Mouse (Mus musculus) neural tube, embryonic 13.5 days (tissue): ENCODE measurements around the gene Gm49776. TPM values are rescaled to one million over a fixed set of nuclear protein-coding genes. Genes with fewer than 3 reads are reported as not detected.

ENCODE experiments used
- ATAC-seq: fragments of 200-750 bp; cut with Nextera tagmentation; 2 replicates; pipeline ENCODE4 v1.8.0; 2017; ENCODE audit warnings: low read depth, mild to moderate bottlenecking, moderate TSS enrichment, moderate library complexity
- H3K27ac ChIP-seq: fragments of 300-500 bp; sonication (generic); replicated peaks from 2 replicates; pipeline ENCODE4 v1.5.1; 2015; ENCODE audit warnings: moderate library complexity, mild to moderate bottlenecking, inconsistent platforms
- H3K27me3 ChIP-seq: fragments of 300-500 bp; sonication (generic); 2 replicates; pipeline ENCODE4 v1.6.1; 2015; ENCODE audit warnings: mild to moderate bottlenecking, inconsistent platforms
- H3K36me3 ChIP-seq: fragments of 300-500 bp; sonication (generic); 2 replicates; pipeline ENCODE4 v1.6.1; 2015; ENCODE audit warnings: mild to moderate bottlenecking, inconsistent platforms
- H3K4me1 ChIP-seq: fragments of 300-500 bp; sonication (generic); replicated peaks from 2 replicates; pipeline ENCODE4 v1.6.1; 2015; ENCODE audit warnings: inconsistent platforms
- H3K4me2 ChIP-seq: fragments of 300-500 bp; sonication (generic); 2 replicates; pipeline ENCODE4 v1.6.1; 2015; ENCODE audit warnings: inconsistent platforms, mild to moderate bottlenecking, moderate library complexity
- H3K4me3 ChIP-seq: fragments of 300-500 bp; sonication (generic); 2 replicates; pipeline ENCODE4 v1.5.1; 2015; ENCODE audit warnings: mild to moderate bottlenecking, inconsistent platforms
- H3K9ac ChIP-seq: fragments of 300-500 bp; sonication (generic); 2 replicates; pipeline ENCODE4 v1.6.1; 2015; ENCODE audit warnings: moderate library complexity, mild to moderate bottlenecking, inconsistent platforms
- H3K9me3 ChIP-seq: fragments of 300-500 bp; sonication (generic); 2 replicates; pipeline ENCODE4 v1.6.1; 2016; ENCODE audit warnings: inconsistent platforms
- WGBS: fragments of 180-500 bp; shearing (Covaris S2); methylation state at CpG from one replicate; pipeline ENCODE4 v1.1.7; 2015; 5-methylcytosine and 5-hydroxymethylcytosine counted together
- polyA plus RNA-seq: library from polyadenylated mRNA; unstranded; fragments of >200 nt; fragmentation: Nextera tagmentation; extraction: Ambion mirVana; gene quantifications from 2 replicates; pipeline ENCODE4 v1.2.1, GENCODE M21; 2015

Gm49776 gene
- polyA plus RNA-seq, 1 experiment from 2014 or later: 4.8 TPM

GRCm38 (mm10) chr16:18249364-18249967 lies 8.7 kb downstream of the Gm49776 start:
- Histone ChIP-seq H3K4me2 (peak overlapping the region; percentile 91), H3K27me3 (no peaks in the 10 kb centered on the region), H3K27ac (peak overlapping the region; percentile 95), H3K9ac (peak overlapping the region; percentile 92), H3K9me3 (no peaks in the 10 kb centered on the region), H3K36me3 (peaks cover 67% of the 10 kb centered on the region), H3K4me1 (peaks cover 52% of the 10 kb centered on the region), H3K4me3 (peak overlapping the region; percentile 89)
- 7% methylated on average over 27 of the region's 27 CpGs for WGBS
- peak; percentile 34 for ATAC-seq

GRCm38 (mm10) chr16:18248433-18249363 lies 9.4 kb downstream of the Gm49776 start, which contains the start of the genes Trmt2a and Ranbp1:
Gene Trmt2a, plus strand, starts transcription at chr16:18248679.
Gene Ranbp1, minus strand, starts transcription at chr16:18248732.
- no peaks in the 10 kb centered on the region for H3K27me3 ChIP-seq
- ATAC-seq: peak; percentile 98
- H3K4me1 ChIP-seq: peaks cover 52% of the 10 kb centered on the region
- peak within 1 kb of the TSS; percentile 92 for H3K9ac ChIP-seq
- H3K9me3 ChIP-seq: no peaks in the 10 kb centered on the region
- H3K4me3 ChIP-seq: peak within 1 kb of the TSS; percentile 89
- peak within 1 kb of the TSS; percentile 91 for H3K4me2 ChIP-seq
- H3K36me3 ChIP-seq: peaks cover 67% of the 10 kb centered on the region
- peak within 1 kb of the TSS; percentile 95 for H3K27ac ChIP-seq
- WGBS: under 1% methylated on average over 102 of the region's 102 CpGs

DNA sequence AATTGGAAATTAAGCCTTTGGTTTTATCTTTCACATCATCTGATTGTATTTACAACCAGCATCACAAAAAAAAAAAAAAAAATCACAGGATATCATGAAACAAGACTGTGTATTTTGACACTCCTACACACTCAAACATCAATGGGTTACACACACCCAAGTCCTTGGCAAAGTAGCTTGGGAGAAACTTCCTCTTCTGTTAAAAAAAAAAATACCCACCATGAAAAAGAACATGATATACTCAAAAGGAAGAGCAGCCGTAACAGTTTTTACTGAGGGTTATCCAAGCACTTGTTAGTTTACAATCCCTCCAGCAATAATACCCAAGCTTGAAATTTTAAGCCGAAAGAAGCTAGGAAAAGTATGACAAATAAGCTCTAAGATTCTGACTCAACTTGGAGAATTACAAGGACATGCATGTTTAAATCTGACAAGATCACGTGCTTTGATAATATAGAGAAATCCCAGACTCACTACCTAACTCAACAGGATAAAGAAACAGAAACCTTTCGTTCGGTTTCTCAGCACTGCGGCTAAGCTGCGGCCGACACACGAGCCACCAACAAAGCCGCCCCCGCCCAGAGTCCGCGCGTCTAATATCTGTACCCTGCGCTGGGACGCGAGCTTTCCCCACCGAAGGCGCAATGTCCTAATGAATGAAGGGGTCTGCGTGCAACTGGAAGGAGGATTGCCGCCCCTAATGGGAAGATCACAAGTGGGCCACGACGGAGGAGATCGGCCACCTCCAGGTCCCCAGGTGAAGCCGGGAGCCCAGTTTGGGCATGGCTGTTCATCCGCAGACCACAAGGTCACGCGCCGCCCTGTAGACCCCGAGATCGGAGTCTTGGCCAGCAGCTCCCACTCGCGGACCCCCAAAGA lies 10.4 kb downstream of the Gm49776 start:
- H3K4me2 ChIP-seq: peak overlapping the region; percentile 91
- peak overlapping the region; percentile 92 for H3K9ac ChIP-seq
- peaks cover 67% of the 10 kb centered on the region for H3K36me3 ChIP-seq
- no peaks in the 10 kb centered on the region for H3K27me3 ChIP-seq
- WGBS: under 1% methylated on average over 33 of the region's 33 CpGs
- no peaks in the 10 kb centered on the region for H3K9me3 ChIP-seq
- peak overlapping the region; percentile 95 for H3K27ac ChIP-seq
- H3K4me1 ChIP-seq: peaks cover 52% of the 10 kb centered on the region
- peak; percentile 6 for ATAC-seq
- peak overlapping the region; percentile 89 for H3K4me3 ChIP-seq

DNA sequence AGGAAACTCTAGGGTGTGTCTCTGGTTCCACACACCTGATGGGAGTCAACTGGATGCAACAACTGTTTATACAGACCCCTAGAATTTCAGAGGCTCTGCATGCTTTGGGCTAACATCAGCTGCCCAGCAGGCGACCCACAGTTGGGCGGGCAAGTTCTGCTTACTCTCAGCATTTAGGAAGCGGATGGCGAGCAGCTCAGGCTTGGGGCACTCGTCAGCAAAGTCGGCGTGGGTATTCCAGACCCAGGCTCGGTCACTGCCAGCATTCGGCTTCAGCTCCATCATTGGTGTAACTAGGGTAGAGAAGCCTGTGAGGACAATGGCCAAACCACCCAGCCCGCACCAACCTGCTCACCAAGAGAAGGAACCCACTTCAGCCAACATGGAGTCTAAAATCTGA lies 16.5 kb downstream of the Gm49776 start:
- Histone ChIP-seq H3K27me3 (no peaks in the 10 kb centered on the region), H3K9me3 (no peaks in the 10 kb centered on the region), H3K4me2 (no peak overlapping the region), H3K9ac (no peak overlapping the region), H3K4me1 (peaks cover 12% of the 10 kb centered on the region), H3K27ac (no peak overlapping the region), H3K36me3 (peaks cover 88% of the 10 kb centered on the region), H3K4me3 (no peak overlapping the region)
- no peak for ATAC-seq
- 90% methylated on average over 10 of the region's 10 CpGs for WGBS

GRCm38 (mm10) chr16:18236676-18237501 lies 21.2 kb downstream of the Gm49776 start:
- Histone ChIP-seq H3K9ac (peak overlapping the region; percentile 90; the same call in 1 of the 2 replicates), H3K4me1 (peaks cover 33% of the 10 kb centered on the region), H3K27ac (peak overlapping the region; percentile 96), H3K36me3 (peaks cover 41% of the 10 kb centered on the region), H3K4me2 (peak overlapping the region; percentile 93), H3K4me3 (0 out of 2 replicates have a peak overlapping the region, but pooled peaks have one; percentile 88), H3K9me3 (no peaks in the 10 kb centered on the region), H3K27me3 (no peaks in the 10 kb centered on the region)
- ATAC-seq: no peak; the same call in 1 of the 2 replicates
- 71% methylated on average over 7 of the region's 7 CpGs for WGBS

DNA sequence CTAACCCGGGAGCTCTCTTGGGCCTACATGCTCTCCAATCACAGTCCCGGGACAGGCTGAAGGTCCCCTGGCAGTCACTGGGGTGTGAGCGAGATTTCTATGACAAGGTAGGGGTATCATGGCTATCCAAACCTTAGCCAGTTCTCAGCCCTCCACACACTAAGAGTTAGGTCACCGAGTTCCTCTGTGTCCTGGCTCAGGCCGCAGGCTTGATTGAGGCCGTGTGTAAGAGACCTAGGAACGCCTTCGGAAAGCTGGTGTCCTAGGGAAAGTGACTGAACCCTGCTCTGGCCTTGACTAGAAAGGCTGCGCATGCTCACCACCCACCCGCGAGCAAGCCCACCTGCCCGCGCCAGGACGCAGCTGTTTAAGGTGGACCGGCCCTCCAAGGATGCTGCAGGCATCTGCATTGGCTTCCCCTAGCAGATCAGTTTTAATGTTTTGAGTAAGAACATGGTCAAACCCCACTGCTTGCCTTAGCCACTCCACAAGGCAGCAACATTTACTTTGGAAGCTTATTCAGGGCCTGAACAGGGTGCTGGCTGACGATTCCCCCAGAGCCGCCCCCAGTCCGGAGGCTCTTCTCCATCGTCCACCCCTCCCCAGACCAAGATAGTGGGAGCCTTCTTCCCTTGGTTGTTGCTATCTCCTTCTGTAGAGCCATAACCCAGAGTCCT lies 22.6 kb downstream of the Gm49776 start:
- peak overlapping the region; percentile 93 for H3K4me2 ChIP-seq
- H3K27me3 ChIP-seq: no peaks in the 10 kb centered on the region
- peak overlapping the region; percentile 96 for H3K27ac ChIP-seq
- 5% methylated on average over 19 of the region's 19 CpGs for WGBS
- peak overlapping the region; percentile 90 for H3K9ac ChIP-seq
- H3K4me3 ChIP-seq: peak overlapping the region; percentile 88
- peaks cover 46% of the 10 kb centered on the region for H3K4me1 ChIP-seq
- peak; percentile 89 for ATAC-seq
- H3K36me3 ChIP-seq: peaks cover 27% of the 10 kb centered on the region
- H3K9me3 ChIP-seq: no peaks in the 10 kb centered on the region

DNA sequence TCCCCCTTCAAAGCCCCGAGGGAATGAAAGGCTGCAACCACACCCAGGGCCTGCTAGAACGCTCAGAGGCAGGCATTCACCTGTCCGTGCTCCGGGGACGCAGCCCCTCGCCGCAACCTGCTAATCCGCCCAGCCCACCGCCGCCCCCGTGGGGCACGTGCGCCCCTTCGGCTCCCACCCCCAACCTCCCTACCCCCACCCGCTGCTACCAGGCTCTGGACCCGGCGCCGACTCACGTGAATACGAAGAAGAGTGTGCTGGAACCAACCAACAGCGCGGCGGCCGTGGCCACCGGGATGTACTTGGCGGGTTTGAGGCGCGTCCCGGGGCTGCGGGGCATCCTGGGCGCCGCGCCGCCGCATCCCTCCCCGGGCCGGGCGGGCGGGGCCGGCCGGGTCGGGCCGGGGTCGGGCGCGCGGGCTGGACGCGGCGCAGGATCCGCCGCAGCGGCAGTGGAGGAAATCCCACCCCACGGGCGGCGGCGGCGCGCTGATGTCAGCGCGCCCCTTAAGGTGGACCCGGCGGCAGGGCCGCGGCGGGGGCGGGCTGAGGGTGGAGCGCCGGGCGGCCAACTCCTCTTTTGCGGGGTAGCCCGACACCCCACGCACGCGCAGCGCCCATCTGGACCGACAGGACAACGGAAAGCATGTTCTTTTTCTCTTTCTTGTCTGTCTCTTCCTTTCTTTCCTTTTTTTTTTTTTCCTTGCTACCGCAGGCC lies 23.3 kb downstream of the Gm49776 start, which contains the start of gene Zdhhc8:
TSS of gene Zdhhc8 (minus strand) at position 466 of the 718 bp plus-strand sequence.
- Histone ChIP-seq H3K4me3 (peak within 1 kb of the TSS; percentile 88), H3K9me3 (no peaks in the 10 kb centered on the region), H3K4me2 (peak within 1 kb of the TSS; percentile 93), H3K4me1 (peaks cover 53% of the 10 kb centered on the region), H3K27me3 (no peaks in the 10 kb centered on the region), H3K27ac (peak within 1 kb of the TSS; percentile 96), H3K36me3 (peaks cover 20% of the 10 kb centered on the region), H3K9ac (peak within 1 kb of the TSS; percentile 90)
- peak; percentile 82 for ATAC-seq
- WGBS: under 1% methylated on average over 79 of the region's 79 CpGs

DNA sequence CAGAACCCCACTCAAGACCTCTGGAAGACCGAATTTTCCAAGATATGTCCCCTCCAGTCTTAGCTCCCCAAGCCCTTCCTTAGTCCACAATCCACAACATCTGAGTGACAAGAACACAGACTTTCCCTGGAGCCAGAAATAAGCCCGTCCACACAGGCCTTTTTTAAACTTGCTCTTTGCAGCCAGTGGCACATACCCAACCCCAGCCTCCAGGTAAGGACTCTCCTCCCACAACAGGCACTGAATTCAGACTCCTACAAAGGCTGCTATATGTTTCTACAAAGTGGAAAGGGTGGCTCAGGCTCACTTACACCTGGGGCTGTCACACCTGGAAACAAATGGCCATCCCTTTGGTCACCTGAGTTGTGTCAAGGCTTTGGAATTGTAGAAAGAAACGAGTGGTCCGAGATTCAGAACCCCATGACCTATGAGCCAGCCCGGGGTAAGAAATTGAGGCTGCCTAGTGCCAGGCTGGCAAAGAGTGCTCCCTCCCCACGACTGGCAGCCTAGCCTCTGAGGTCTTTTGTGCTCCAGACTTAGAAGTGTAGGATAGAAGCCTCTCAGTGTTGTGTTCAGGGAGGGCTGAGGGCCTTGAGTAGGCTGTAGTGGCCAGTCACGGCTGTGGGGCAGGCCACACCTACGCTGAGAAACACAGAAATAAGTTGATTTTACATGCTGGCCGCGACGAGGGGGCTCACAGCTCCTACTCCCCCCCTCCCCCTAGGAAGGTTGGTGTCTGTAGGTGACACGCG lies 24.0 kb downstream of the Gm49776 start:
- Histone ChIP-seq H3K36me3 (peaks cover 14% of the 10 kb centered on the region), H3K9ac (peak overlapping the region; percentile 90), H3K4me2 (peak overlapping the region; percentile 93), H3K4me1 (peaks cover 60% of the 10 kb centered on the region), H3K27ac (peak overlapping the region; percentile 96), H3K9me3 (no peaks in the 10 kb centered on the region), H3K27me3 (no peaks in the 10 kb centered on the region), H3K4me3 (peak overlapping the region; percentile 88)
- 21% methylated on average over 13 of the region's 13 CpGs for WGBS
- ATAC-seq: peak; percentile 16; the same call in 1 of the 2 replicates

GRCm38 (mm10) chr16:18233451-18233850 lies 24.7 kb downstream of the Gm49776 start:
- Histone ChIP-seq H3K9ac (peak overlapping the region; percentile 90), H3K27me3 (no peaks in the 10 kb centered on the region), H3K4me3 (peak overlapping the region; percentile 88), H3K27ac (no peak overlapping the region), H3K4me1 (peaks cover 63% of the 10 kb centered on the region), H3K4me2 (peak overlapping the region; percentile 93), H3K36me3 (peaks cover 14% of the 10 kb centered on the region), H3K9me3 (no peaks in the 10 kb centered on the region)
- no peak for ATAC-seq
- WGBS: 68% methylated on average over 1 of the region's 1 CpGs
